Mouse (Mus musculus): ENCODE data around the gene Ppih. TPM values are rescaled to one million over a fixed set of nuclear protein-coding genes. Genes with fewer than 3 reads are reported as not detected.
A peak's percentile ranks its signal among the peaks of the same experiment; 100 is the strongest.

Gene Ppih
- total and polyA plus RNA-seq, 3 experiments = 140 to 246 (median 199) TPM

DNA sequence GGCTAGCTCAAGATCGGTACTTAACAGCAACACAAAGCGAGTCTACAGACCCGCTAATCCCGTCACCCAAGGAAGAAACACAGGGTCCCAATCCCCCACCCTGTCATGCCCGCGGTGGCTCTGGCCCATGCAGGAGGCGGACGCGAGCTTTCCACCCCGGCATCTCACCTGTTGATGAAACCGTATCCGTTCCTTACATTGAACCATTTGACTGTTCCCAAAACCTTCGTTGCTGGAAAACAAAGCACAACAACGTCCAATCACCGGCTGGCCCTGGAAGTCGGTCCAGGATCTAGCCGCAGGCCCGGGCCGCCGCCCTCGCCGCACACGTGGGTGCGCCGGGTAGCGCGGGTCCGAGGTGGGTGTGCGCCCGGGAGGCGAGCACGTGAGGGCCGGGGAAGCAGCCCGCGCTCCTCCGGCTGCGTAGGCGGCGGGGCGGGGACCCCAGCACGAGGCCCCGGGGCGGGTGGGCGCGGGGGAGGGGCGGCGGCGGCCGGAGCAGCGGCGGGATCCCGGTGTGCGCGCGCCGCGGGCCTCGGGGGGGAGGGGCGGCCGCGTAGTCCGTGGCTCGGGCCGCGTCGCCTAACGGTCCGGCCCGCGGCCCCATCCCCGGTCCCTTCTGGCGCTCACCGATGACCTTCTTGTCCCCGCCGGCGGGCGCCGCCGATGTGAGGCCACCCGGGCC is 26.6 kb downstream of the Ppih start (continued):
- TF ChIP-seq ZKSCAN1 (IDR thresholded peaks at IDR 0.05; ENCODE audit: low read depth, low read length) (no peak), MYC (IDR thresholded peaks at IDR 0.05; ENCODE audit: low read depth, low read length) (peak; percentile 23; the same call in 1 of the 2 replicates), ZNF384 (IDR thresholded peaks at IDR 0.05; ENCODE audit: low read depth, low read length) (no peak), MAX (IDR thresholded peaks at IDR 0.05; ENCODE audit: low read length) (peak; percentile 68)

DNA sequence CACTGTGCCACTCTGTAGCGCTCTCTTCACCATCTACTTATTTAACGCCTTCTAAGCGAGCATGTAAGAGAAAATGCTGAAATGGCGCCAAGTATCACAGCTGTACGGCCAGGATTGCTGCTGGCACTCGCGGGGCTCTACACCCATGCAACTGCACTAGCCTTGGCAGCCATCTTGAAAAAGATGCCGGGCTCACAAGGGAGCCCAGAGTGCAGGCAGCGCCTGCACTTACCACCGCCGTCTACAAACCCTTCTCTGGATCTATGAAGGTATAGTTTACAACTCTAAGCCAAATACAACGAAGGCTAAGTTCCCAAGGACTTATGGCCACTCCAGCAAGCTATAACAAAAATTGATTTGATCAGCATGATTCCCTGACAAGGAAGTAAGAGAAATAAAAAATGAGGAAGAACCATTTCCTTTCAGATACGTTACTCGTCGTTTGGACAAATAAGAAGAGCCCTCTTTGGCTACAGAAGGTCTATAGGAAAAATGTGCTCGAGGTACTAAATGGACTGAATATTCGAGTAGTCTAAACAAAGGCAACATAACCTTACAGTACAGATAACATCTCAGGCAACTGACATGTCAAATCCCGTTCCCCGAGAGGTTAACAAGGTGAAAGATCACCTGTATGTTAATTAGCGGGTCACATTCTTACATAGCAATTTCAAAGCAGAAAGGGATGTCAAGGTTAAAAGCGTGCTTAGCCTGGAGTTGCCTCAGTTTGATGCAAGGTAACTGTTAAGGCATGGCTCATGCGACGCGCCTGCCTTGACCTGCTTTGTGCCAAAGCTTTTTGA is 27.4 kb downstream of the Ppih start:
- Histone ChIP-seq H3K9me3 (replicated peaks; ENCODE audit: insufficient read depth, low read length) (no peaks in the 10 kb centered on the region), H3K4me1 (ENCODE audit: control insufficient read depth in 1 of 2, insufficient read depth in 2 of 2, low read length in 2 of 2) (peaks cover 6 to 21% of the 10 kb centered on the region in 2 experiments), H3K79me2 (ENCODE audit: control insufficient read depth, insufficient read depth, low read length, poor library complexity) (peaks cover 66% of the 10 kb centered on the region), H3K4me3 (ENCODE audit: control insufficient read depth in 1 of 2, insufficient read depth in 1 of 2, low read depth in 2 of 2, low read length in 2 of 2) (peak overlapping the region; percentile 84 to 99), H3K36me3 (ENCODE audit: control insufficient read depth in 1 of 2, insufficient read depth in 2 of 2, low read length in 2 of 2) (peaks cover 20 to 33% of the 10 kb centered on the region in 2 experiments), H3K27me3 (ENCODE audit: control insufficient read depth in 1 of 2, insufficient read depth in 2 of 2, low read length in 2 of 2) (no peaks in the 10 kb centered on the region), H3K9ac (ENCODE audit: control insufficient read depth, low read depth, low read length, poor library complexity, severe bottlenecking) (peak overlapping the region; percentile 99), H3K27ac (ENCODE audit: control insufficient read depth, low read depth, low read length) (peak overlapping the region; percentile 96)
- DNase-seq (ENCODE audit: low read depth, low spot score) = peak; percentile 85
- TF ChIP-seq CHD1 (IDR thresholded peaks at IDR 0.05; ENCODE audit: low read depth, low read length) (peak; percentile 97; the same call in 1 of the 2 replicates), MAX (IDR thresholded peaks at IDR 0.05; ENCODE audit: low read length) (no peak; the same call in 1 of the 2 replicates), MEF2A (IDR thresholded peaks at IDR 0.05; ENCODE audit: extremely low read depth, insufficient replicate concordance, low read depth, low read length, poor library complexity, severe bottlenecking) (no peak), ZNF384 (IDR thresholded peaks at IDR 0.05; ENCODE audit: low read depth, low read length) (no peak), TBP (IDR thresholded peaks at IDR 0.05; ENCODE audit: low read depth, low read length) (peak; percentile 36), USF1 (IDR thresholded peaks at IDR 0.05; ENCODE audit: low read depth, low read length) (no peak), TCF12 (IDR thresholded peaks at IDR 0.05; ENCODE audit: low read depth, low read length) (no peak), EP300 (IDR thresholded peaks at IDR 0.05; ENCODE audit: low read depth in 1 of 2, low read length in 2 of 2) (no peak; a peak in 1 of 4 replicates), BHLHE40 (IDR thresholded peaks at IDR 0.05; ENCODE audit: borderline replicate concordance, low read depth, low read length) (no peak), CHD2 (IDR thresholded peaks at IDR 0.05; ENCODE audit: low read length) (no peak), MAFK (IDR thresholded peaks at IDR 0.05; ENCODE audit: borderline replicate concordance, low read depth, low read length) (no peak), MYB (IDR thresholded peaks at IDR 0.05; ENCODE audit: low read depth, low read length) (no peak), ELF1 (IDR thresholded peaks at IDR 0.05; ENCODE audit: low read depth, low read length) (peak; percentile 52; the same call in 1 of the 2 replicates), CTCF (IDR thresholded peaks at IDR 0.05 in 2 of 3, conservative IDR thresholded peaks at IDR 0.05 in 1 of 3; ENCODE audit: control insufficient read depth in 1 of 3, insufficient read depth in 1 of 3, low read depth in 2 of 3, low read length in 3 of 3, poor library complexity in 1 of 3, severe bottlenecking in 1 of 3) (no peak), USF2 (IDR thresholded peaks at IDR 0.05; ENCODE audit: borderline replicate concordance in 1 of 2, insufficient read depth in 1 of 2, low read depth in 1 of 2, low read length in 2 of 2) (no peak), RCOR1 (IDR thresholded peaks at IDR 0.05; ENCODE audit: low read depth, low read length) (no peak), UBTF (IDR thresholded peaks at IDR 0.05; ENCODE audit: borderline replicate concordance, insufficient read depth, low read depth, low read length) (no peak), MXI1 (IDR thresholded peaks at IDR 0.05; ENCODE audit: low read depth, low read length) (no peak; the same call in 1 of the 2 replicates), HCFC1 (IDR thresholded peaks at IDR 0.05; ENCODE audit: low read depth, low read length) (peak; percentile 15; the same call in 1 of the 2 replicates), GATA1 (IDR thresholded peaks at IDR 0.05; ENCODE audit: low read depth, low read length) (peak; percentile 46; the same call in 1 of the 2 replicates), MAZ (IDR thresholded peaks at IDR 0.05; ENCODE audit: low read depth, low read length) (no peak), ZC3H11A (IDR thresholded peaks at IDR 0.05; ENCODE audit: low read depth, low read length) (no peak), JUND (IDR thresholded peaks at IDR 0.05; ENCODE audit: low read depth, low read length) (no peak), SIN3A (IDR thresholded peaks at IDR 0.05; ENCODE audit: low read length) (peak; percentile 83), SMC3 (IDR thresholded peaks at IDR 0.05; ENCODE audit: low read depth, low read length) (no peak), POLR2AphosphoS2 (IDR thresholded peaks at IDR 0.05; ENCODE audit: low read length) (peak; percentile 28; the same call in 1 of the 2 replicates), ZKSCAN1 (IDR thresholded peaks at IDR 0.05; ENCODE audit: low read depth, low read length) (no peak), GABPA (IDR thresholded peaks at IDR 0.05; ENCODE audit: low read depth, low read length) (no peak), ZMIZ1 (IDR thresholded peaks at IDR 0.05; ENCODE audit: low read depth, low read length) (no peak), ETS1 (IDR thresholded peaks at IDR 0.05; ENCODE audit: low read depth, low read length) (no peak)
